22 mouse cellular contexts compared by ENCODE assay signal in genomic region chr2:122353765-122354164, GRCm38 (mm10). TPM values are rescaled to one million over a fixed set of nuclear protein-coding genes. Genes with fewer than 3 reads are reported as not detected.
DNase-seq lines count a peak whose midpoint lies in the region; ATAC-seq lines count a peak whose summit lies in the region.
"Had no signal": no experiment of that assay in that cellular context is flagged by ENCODE, and none has a peak within 500 bp of the region (broad histone marks: within the 10 kb centered on the region; RNA-seq: fewer than 3 reads in every experiment).

No protein-coding gene starts in this region.

- H3K27ac ChIP-seq in neural tube, embryonic 11.5 days (ENCODE audit: low read depth, low read length): peak overlapping the region; percentile 34; the same call in 1 of the 2 replicates
- peak overlapping the region; percentile 54; the same call in 1 of the 2 replicates for H3K27ac ChIP-seq in limb, embryonic 10.5 days
- H3K27ac ChIP-seq in neural tube, embryonic 15.5 days (replicated peaks): 0 out of 2 replicates have a peak overlapping the region, but pooled peaks have one; percentile 28
- H3K27ac ChIP-seq: heart, adult 2 months had no signal

- no peaks in the 10 kb centered on the region; the same call in 1 of the 2 replicates for H3K36me3 ChIP-seq in neural tube, embryonic 11.5 days (ENCODE audit: control insufficient read depth, insufficient read depth, low read length)
- peaks cover 76% of the 10 kb centered on the region for H3K36me3 ChIP-seq in limb, embryonic 10.5 days
- peaks cover 34% of the 10 kb centered on the region for H3K36me3 ChIP-seq in neural tube, embryonic 15.5 days

- H3K9ac ChIP-seq in neural tube, embryonic 11.5 days (ENCODE audit: low read length): no peak overlapping the region
- H3K9ac ChIP-seq in neural tube, embryonic 15.5 days (replicated peaks): no peak overlapping the region

- H3K4me1 ChIP-seq in neural tube, embryonic 11.5 days (ENCODE audit: control insufficient read depth, insufficient read depth, low read length): peaks cover 30% of the 10 kb centered on the region
- H3K4me1 ChIP-seq in limb, embryonic 10.5 days: peaks cover 23% of the 10 kb centered on the region
- peaks cover 52% of the 10 kb centered on the region for H3K4me1 ChIP-seq in neural tube, embryonic 15.5 days

- no peak for DNase-seq in neural tube, embryonic 11.5 days (ENCODE audit: low spot score)
- no peak for DNase-seq in neural tube, embryonic 10.5 days (ENCODE audit: extremely low spot score, low spot score)
- peak; percentile 25 to 26 for DNase-seq in cerebellum, postnatal 36 days
- DNase-seq in limb, embryonic 10.5 days (ENCODE audit: low spot score): no peak
- DNase-seq in gastrocnemius, adult 18-20 months (ENCODE audit: low spot score): no peak
- no peak for DNase-seq in urinary bladder, postnatal 10 days (ENCODE audit: low spot score)
- DNase-seq in T-cell, adult 2 months (ENCODE audit: low spot score): no peak
- DNase-seq: heart, adult 2 months; kidney, adult 8-10 months; kidney, postnatal 4 days; layer of hippocampus, postnatal 36 days; lung, adult 18-20 months; lung, postnatal 36 days; thymus, postnatal 4 days had no signal

- ATAC-seq in neural tube, embryonic 11.5 days (ENCODE audit: insufficient read depth, low FRiP score, low TSS enrichment): no peak
- no peak for ATAC-seq in neural tube, embryonic 15.5 days (ENCODE audit: low FRiP score)
- ATAC-seq: forebrain, embryonic 16.5 days had no signal

- no peaks in the 10 kb centered on the region for H3K27me3 ChIP-seq in neural tube, embryonic 11.5 days (ENCODE audit: control insufficient read depth, insufficient read depth, low read length)
- H3K27me3 ChIP-seq in limb, embryonic 10.5 days (ENCODE audit: low read depth, poor library complexity, severe bottlenecking): no peaks in the 10 kb centered on the region
- no peaks in the 10 kb centered on the region for H3K27me3 ChIP-seq in neural tube, embryonic 15.5 days (replicated peaks)

- H3K9me3 ChIP-seq in neural tube, embryonic 11.5 days (ENCODE audit: control insufficient read depth, low read length): no peaks in the 10 kb centered on the region
- no peaks in the 10 kb centered on the region for H3K9me3 ChIP-seq in limb, embryonic 10.5 days (replicated peaks)
- H3K9me3 ChIP-seq in neural tube, embryonic 15.5 days (replicated peaks): no peaks in the 10 kb centered on the region

- 89% methylated on average over 8 of the region's 8 CpGs for WGBS in neural tube, embryonic 11.5 days
- 86% methylated on average over 8 of the region's 8 CpGs for WGBS in limb, embryonic 10.5 days
- 66% methylated on average over 8 of the region's 8 CpGs for WGBS in neural tube, embryonic 15.5 days

- H3K4me3 ChIP-seq in neural tube, embryonic 11.5 days (ENCODE audit: low read depth, low read length): no peak overlapping the region
- no peak overlapping the region for H3K4me3 ChIP-seq in limb, embryonic 10.5 days
- no peak overlapping the region for H3K4me3 ChIP-seq in neural tube, embryonic 15.5 days (replicated peaks)
- H3K4me3 ChIP-seq: erythroblast, embryonic 14.5 days; heart, adult 2 months had no signal

- H3K4me2 ChIP-seq in neural tube, embryonic 11.5 days (ENCODE audit: low read depth): no peak overlapping the region
- H3K4me2 ChIP-seq in neural tube, embryonic 15.5 days: no peak overlapping the region

RNA-seq across cellular contexts. Expression of gene Shf, which starts 15.2 kb away (rescaled TPM):
- 12.9 and 13.8 TPM in 2 replicates for polyA plus RNA-seq in neural tube, embryonic 11.5 days (2014; fragmentation: Nextera tagmentation; extraction: Ambion mirVana)
- polyA plus RNA-seq in limb, embryonic 10.5 days (2016; fragmentation: Nextera tagmentation; extraction: Ambion mirVana): 5.4 TPM in 2 replicates
- 11.2 and 12.0 TPM in 2 replicates for polyA plus RNA-seq in neural tube, embryonic 15.5 days (2015; fragmentation: Nextera tagmentation; extraction: Ambion mirVana)
- total RNA-seq in gastrocnemius, adult 18-20 months (2021): 1 to 10 TPM; 1.7 to 1.9 TPM

RNA-seq across cellular contexts. Expression of gene Duox1, which starts 38.3 kb away (rescaled TPM):
- polyA plus RNA-seq in neural tube, embryonic 11.5 days (2014; fragmentation: Nextera tagmentation; extraction: Ambion mirVana): 0.07 and 0.11 TPM in 2 replicates
- polyA plus RNA-seq in limb, embryonic 10.5 days (2016; fragmentation: Nextera tagmentation; extraction: Ambion mirVana): 0.14 and 0.18 TPM in 2 replicates
- 0.10 and 0.27 TPM in 2 replicates for polyA plus RNA-seq in neural tube, embryonic 15.5 days (2015; fragmentation: Nextera tagmentation; extraction: Ambion mirVana)
- total RNA-seq in gastrocnemius, adult 18-20 months (2021): under 1 TPM; 0.50 to 0.83 TPM
- total RNA-seq: layer of hippocampus, postnatal 36 days; liver, adult 2 months had no signal
- polyA plus RNA-seq: erythroblast, embryonic 14.5 days; liver, adult 2 months had no signal

RNA-seq across cellular contexts. Expression of gene Duoxa1, which starts 40.2 kb away (rescaled TPM):
- polyA plus RNA-seq in neural tube, embryonic 11.5 days (2014; fragmentation: Nextera tagmentation; extraction: Ambion mirVana): not detected in 2 replicates
- polyA plus RNA-seq in limb, embryonic 10.5 days (2016; fragmentation: Nextera tagmentation; extraction: Ambion mirVana): 0.45 TPM in 1 of 2 replicates, not detected in the other
- polyA plus RNA-seq in neural tube, embryonic 15.5 days (2015; fragmentation: Nextera tagmentation; extraction: Ambion mirVana): 0.17 and 1.2 TPM in 2 replicates
- 1 to 10 TPM in 1 of 2 experiments, under 1 TPM in 1; 0.25 to 1.2 TPM for total RNA-seq in gastrocnemius, adult 18-20 months (2021)
- total RNA-seq: layer of hippocampus, postnatal 36 days; left cerebral cortex, postnatal 36 days; liver, adult 2 months had no signal
- polyA plus RNA-seq: erythroblast, embryonic 14.5 days; forebrain, embryonic 16.5 days; liver, adult 2 months had no signal

RNA-seq across cellular contexts. Expression of gene Duoxa2, which starts 55.1 kb away (rescaled TPM):
- polyA plus RNA-seq in neural tube, embryonic 11.5 days (2014; fragmentation: Nextera tagmentation; extraction: Ambion mirVana): 0.19 TPM in 1 of 2 replicates, not detected in the other
- 0.13 TPM in 1 of 2 replicates, not detected in the other for polyA plus RNA-seq in limb, embryonic 10.5 days (2016; fragmentation: Nextera tagmentation; extraction: Ambion mirVana)
- 0.52 and 0.56 TPM in 2 replicates for polyA plus RNA-seq in neural tube, embryonic 15.5 days (2015; fragmentation: Nextera tagmentation; extraction: Ambion mirVana)
- total RNA-seq in gastrocnemius, adult 18-20 months (2021): not detected
- total RNA-seq: gastrocnemius, adult 8-10 months; layer of hippocampus, postnatal 36 days; left cerebral cortex, postnatal 36 days had no signal
- polyA plus RNA-seq: embryonic facial prominence, embryonic 11.5 days; erythroblast, embryonic 14.5 days; forebrain, embryonic 16.5 days; heart, embryonic 16.5 days; liver, adult 2 months had no signal

RNA-seq across cellular contexts. Expression of gene Duox2, which starts 55.5 kb away (rescaled TPM):
- 0.04 TPM in 1 of 2 replicates, not detected in the other for polyA plus RNA-seq in neural tube, embryonic 11.5 days (2014; fragmentation: Nextera tagmentation; extraction: Ambion mirVana)
- 0.03 TPM in 1 of 2 replicates, not detected in the other for polyA plus RNA-seq in limb, embryonic 10.5 days (2016; fragmentation: Nextera tagmentation; extraction: Ambion mirVana)
- 0.03 and 0.12 TPM in 2 replicates for polyA plus RNA-seq in neural tube, embryonic 15.5 days (2015; fragmentation: Nextera tagmentation; extraction: Ambion mirVana)
- under 1 TPM; 0.07 to 0.09 TPM for total RNA-seq in gastrocnemius, adult 18-20 months (2021)
- total RNA-seq: left cerebral cortex, postnatal 36 days; liver, adult 2 months had no signal
- polyA plus RNA-seq: embryonic facial prominence, embryonic 11.5 days; erythroblast, embryonic 14.5 days; forebrain, embryonic 16.5 days had no signal

Comparison
In these comparisons a context has a peak if more than half of its experiments do, and no peak if none do; other contexts are left out.
1. DNase-seq: peak in cerebellum, postnatal 36 days (2 of 2); none in neural tube, embryonic 11.5 days (single experiment), neural tube, embryonic 10.5 days (single experiment), limb, embryonic 10.5 days (single experiment), gastrocnemius, adult 18-20 months (single experiment), urinary bladder, postnatal 10 days (single experiment) and T-cell, adult 2 months (single experiment).
2. Peak in every context shown above with its lines, with median percentiles within 50 percentile points of each other: H3K27ac ChIP-seq.